Mouse (Mus musculus): ENCODE data around the gene Rev3l. TPM values are rescaled to one million over a fixed set of nuclear protein-coding genes. Genes with fewer than 3 reads are reported as not detected.

Gene Rev3l
- polyA plus RNA-seq, 1 experiment from 2014 or later, result 21.8 TPM

GRCm38 (mm10) chr10:39785241-39785640 is 53.3 kb downstream of the Rev3l start:
- POLR2A ChIA-PET, result no interaction called here
- DNase-seq (ENCODE audit: low read depth, low spot score) (no peak), ATAC-seq (no peak)
- no peaks in the 10 kb centered on the region for H3K27me3 ChIP-seq
- no peak for TF ChIP-seq CTCF (IDR thresholded peaks at IDR 0.05)
- CTCF ChIA-PET, result interaction anchor here (0.5 to 1.7 kb wide), 6 partner anchors 8 to 545 kb away, joined by 3 to 6 read pairs (median 3); no protein-coding TSS in a partner anchor
- in situ Hi-C loops (cut with MboI; ENCODE audit: low pct_unique_long_range_greater_than_20kb), result no loop called here

GRCm38 (mm10) chr10:39793295-39793694 is 61.4 kb downstream of the Rev3l start:
- CTCF ChIA-PET, result no interaction called here
- ATAC-seq, result no peak
- POLR2A ChIA-PET, result no interaction called here
- no peak for TF ChIP-seq CTCF (IDR thresholded peaks at IDR 0.05)
- in situ Hi-C loops (cut with MboI; ENCODE audit: low pct_unique_long_range_greater_than_20kb), result no loop called here
- H3K27me3 ChIP-seq, result no peaks in the 10 kb centered on the region
- no peak for DNase-seq (ENCODE audit: low read depth, low spot score)

- POLR2A ChIA-PET, result no interaction called here
- CTCF ChIA-PET, result interaction anchor here (0.9 to 1.3 kb wide), 5 partner anchors 14 to 641 kb away, joined by 3 read pairs; no protein-coding TSS in a partner anchor
- TF ChIP-seq CTCF (IDR thresholded peaks at IDR 0.05), result peak; percentile 70
- H3K27me3 ChIP-seq, result no peaks in the 10 kb centered on the region
- DNase-seq (ENCODE audit: low read depth, low spot score) (no peak), ATAC-seq (no peak)
- in situ Hi-C loops (cut with MboI; ENCODE audit: low pct_unique_long_range_greater_than_20kb), result loop anchor here (25.0 kb wide), 1 partner anchor 649 kb away; the partner anchor contains the start of gene Ccn6
These were observed 79.6 kb downstream of the Rev3l start for GRCm38 (mm10) chr10:39811507-39811906.

GRCm38 (mm10) chr10:39842621-39843020 is 110.7 kb downstream of the Rev3l start:
- CTCF ChIA-PET, result interaction anchor here (1.0 to 1.2 kb wide), 2 partner anchors 52 to 93 kb away, joined by 3 to 4 read pairs; no protein-coding TSS in a partner anchor
- DNase-seq (ENCODE audit: low read depth, low spot score) (no peak), ATAC-seq (no peak)
- in situ Hi-C loops (cut with MboI; ENCODE audit: low pct_unique_long_range_greater_than_20kb), result no loop called here
- TF ChIP-seq CTCF (IDR thresholded peaks at IDR 0.05), result no peak
- no peaks in the 10 kb centered on the region for H3K27me3 ChIP-seq
- POLR2A ChIA-PET, result no interaction called here

GRCm38 (mm10) chr10:39865509-39865908 is 133.6 kb downstream of the Rev3l start:
- ATAC-seq, result no peak
- DNase-seq (ENCODE audit: low read depth, low spot score), result no peak
- no peak for TF ChIP-seq CTCF (IDR thresholded peaks at IDR 0.05)
- POLR2A ChIA-PET, result no interaction called here
- in situ Hi-C loops (cut with MboI; ENCODE audit: low pct_unique_long_range_greater_than_20kb), result no loop called here
- CTCF ChIA-PET, result interaction anchor here (0.7 kb wide), 1 partner anchor 27 kb away, joined by 3 read pairs; no protein-coding TSS in a partner anchor
- H3K27me3 ChIP-seq, result no peaks in the 10 kb centered on the region

GRCm38 (mm10) chr10:39888621-39889020 is 156.7 kb downstream of the Rev3l start:
- TF ChIP-seq CTCF (IDR thresholded peaks at IDR 0.05), result no peak
- POLR2A ChIA-PET, result no interaction called here
- in situ Hi-C loops (cut with MboI; ENCODE audit: low pct_unique_long_range_greater_than_20kb), result no loop called here
- no peak for DNase-seq (ENCODE audit: low read depth, low spot score)
- no peak for ATAC-seq
- H3K27me3 ChIP-seq, result no peaks in the 10 kb centered on the region
- CTCF ChIA-PET, result no interaction called here

- CTCF ChIA-PET, result interaction anchor here (0.9 to 1.8 kb wide), 4 partner anchors 10 to 83 kb away, joined by 3 to 4 read pairs (median 3); no protein-coding TSS in a partner anchor
- ATAC-seq (no peak), DNase-seq (ENCODE audit: low read depth, low spot score) (no peak)
- no peaks in the 10 kb centered on the region for H3K27me3 ChIP-seq
- no peak for TF ChIP-seq CTCF (IDR thresholded peaks at IDR 0.05)
- in situ Hi-C loops (cut with MboI; ENCODE audit: low pct_unique_long_range_greater_than_20kb), result no loop called here
- POLR2A ChIA-PET, result no interaction called here
These were observed 162.1 kb downstream of the Rev3l start for GRCm38 (mm10) chr10:39893702-39894697.

GRCm38 (mm10) chr10:39896503-39896902 is 164.6 kb downstream of the Rev3l start:
- ChIA-PET POLR2A (no interaction called here), CTCF (no interaction called here)
- peak; percentile 64 for TF ChIP-seq CTCF (IDR thresholded peaks at IDR 0.05)
- in situ Hi-C loops (cut with MboI; ENCODE audit: low pct_unique_long_range_greater_than_20kb), result no loop called here
- no peaks in the 10 kb centered on the region for H3K27me3 ChIP-seq
- ATAC-seq (no peak), DNase-seq (ENCODE audit: low read depth, low spot score) (no peak)

- in situ Hi-C loops (cut with MboI; ENCODE audit: low pct_unique_long_range_greater_than_20kb), result no loop called here
- DNase-seq (ENCODE audit: low read depth, low spot score), result peak; percentile 43
- ATAC-seq, result peak; percentile 91
- CTCF ChIA-PET, result interaction anchor here (0.9 to 2.7 kb wide), 2 partner anchors 8 to 313 kb away, joined by 3 to 7 read pairs; no protein-coding TSS in a partner anchor
- H3K27me3 ChIP-seq, result no peaks in the 10 kb centered on the region
- POLR2A ChIA-PET, result interaction anchor here (0.9 kb wide), 1 partner anchor 11 kb away, joined by 3 read pairs; no protein-coding TSS in a partner anchor
- no peak for TF ChIP-seq CTCF (IDR thresholded peaks at IDR 0.05)
These were observed 167.0 kb downstream of the Rev3l start, which contains the start of gene Mfsd4b4 for GRCm38 (mm10) chr10:39898874-39899371. Mfsd4b4 (minus strand) TSS chr10:39899238.

- TF ChIP-seq CTCF (IDR thresholded peaks at IDR 0.05), result no peak
- no peaks in the 10 kb centered on the region for H3K27me3 ChIP-seq
- ChIA-PET POLR2A (no interaction called here), CTCF (no interaction called here)
- DNase-seq (ENCODE audit: low read depth, low spot score), result no peak
- in situ Hi-C loops (cut with MboI; ENCODE audit: low pct_unique_long_range_greater_than_20kb), result no loop called here
- ATAC-seq, result no peak
These were observed 172.3 kb downstream of the Rev3l start for GRCm38 (mm10) chr10:39904191-39904590.
